Mouse (Mus musculus) MN1 (cell line): ENCODE data around the gene Mrpl2.

ENCODE experiments used
- DNase-seq: peaks from one replicate; pipeline ENCODE4 v3.0.0-alpha.2; 2016; ENCODE audit warnings: low spot score

Mrpl2 gene

DNA sequence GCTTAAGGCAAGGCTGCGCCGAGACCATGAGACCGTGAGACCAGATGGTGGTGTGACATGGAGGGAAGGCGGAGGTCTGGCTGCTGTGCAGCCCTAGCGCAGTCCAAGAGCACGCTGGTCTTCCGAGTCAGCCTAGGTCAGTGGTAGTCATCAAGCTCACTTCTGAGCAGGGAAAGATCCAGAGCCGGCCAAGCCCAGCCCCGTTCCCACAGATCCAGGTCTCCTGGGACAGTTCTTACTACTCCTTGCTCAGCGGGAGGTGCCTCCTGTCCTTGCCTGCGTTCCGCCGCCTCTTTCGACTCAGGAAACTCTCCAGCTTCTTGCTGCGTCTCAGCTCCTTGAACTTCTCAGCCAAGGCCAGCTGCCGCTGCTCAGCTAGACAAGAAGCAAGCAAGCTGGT lies 21.7 kb downstream of the Mrpl2 start:
- DNase-seq: no peak

DNA sequence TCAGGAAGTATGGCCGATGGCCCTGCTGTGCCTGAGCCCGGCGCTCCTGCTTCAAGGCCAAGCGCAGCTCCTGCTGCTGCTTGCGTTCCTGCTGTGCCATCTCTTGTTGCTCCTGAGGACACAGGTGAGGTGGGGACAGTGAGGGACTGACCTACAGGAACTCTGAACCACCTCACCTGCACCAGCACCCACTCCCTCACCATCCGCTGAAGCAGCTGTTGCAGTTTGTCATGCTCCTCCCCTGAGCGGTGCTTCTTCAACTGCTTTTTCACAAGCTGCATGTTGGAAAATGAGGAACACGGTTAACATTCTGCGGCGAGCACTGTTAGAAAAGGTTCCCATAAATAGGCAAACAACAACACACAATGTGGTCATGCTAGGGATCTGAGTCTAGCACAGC lies 23.9 kb downstream of the Mrpl2 start:
- no peak for DNase-seq

DNA sequence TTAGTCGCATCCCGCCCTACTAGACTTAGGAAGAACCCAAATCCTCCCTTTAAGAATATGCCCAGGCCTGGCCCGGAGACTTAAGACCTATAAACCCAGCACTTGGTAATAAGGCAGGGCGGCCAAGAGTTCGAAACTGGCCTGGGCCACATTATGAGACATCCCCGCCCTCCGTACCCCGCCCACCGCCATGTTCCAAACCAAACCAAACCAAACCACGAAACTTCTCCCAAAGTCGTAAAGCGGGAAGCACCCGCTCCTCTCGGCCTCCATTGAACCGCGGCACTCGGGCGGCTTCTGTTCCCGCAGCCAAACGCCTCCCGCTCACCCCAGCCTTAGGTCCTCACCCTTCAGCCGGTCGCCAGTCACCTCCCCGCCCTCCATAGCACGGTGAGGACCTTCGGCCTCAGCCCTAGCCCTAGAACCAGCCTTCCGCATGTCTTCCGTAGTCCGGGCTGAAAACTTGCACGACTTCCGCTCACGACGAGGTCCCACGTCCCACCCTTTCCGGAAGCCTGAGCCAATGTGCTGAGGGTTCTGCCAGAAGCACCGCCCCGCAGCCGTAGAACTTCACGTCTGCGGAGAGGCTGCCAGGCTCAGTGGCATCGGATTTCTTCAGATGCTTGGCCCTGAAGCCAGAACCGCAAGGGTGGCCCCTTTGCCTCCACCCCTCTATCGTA lies 28.0 kb downstream of the Mrpl2 start, which contains the start of gene Rrp36:
Gene Rrp36, minus strand, starts transcription at position 503 of the 680 bp plus-strand sequence.
- DNase-seq: peak; percentile 95

DNA sequence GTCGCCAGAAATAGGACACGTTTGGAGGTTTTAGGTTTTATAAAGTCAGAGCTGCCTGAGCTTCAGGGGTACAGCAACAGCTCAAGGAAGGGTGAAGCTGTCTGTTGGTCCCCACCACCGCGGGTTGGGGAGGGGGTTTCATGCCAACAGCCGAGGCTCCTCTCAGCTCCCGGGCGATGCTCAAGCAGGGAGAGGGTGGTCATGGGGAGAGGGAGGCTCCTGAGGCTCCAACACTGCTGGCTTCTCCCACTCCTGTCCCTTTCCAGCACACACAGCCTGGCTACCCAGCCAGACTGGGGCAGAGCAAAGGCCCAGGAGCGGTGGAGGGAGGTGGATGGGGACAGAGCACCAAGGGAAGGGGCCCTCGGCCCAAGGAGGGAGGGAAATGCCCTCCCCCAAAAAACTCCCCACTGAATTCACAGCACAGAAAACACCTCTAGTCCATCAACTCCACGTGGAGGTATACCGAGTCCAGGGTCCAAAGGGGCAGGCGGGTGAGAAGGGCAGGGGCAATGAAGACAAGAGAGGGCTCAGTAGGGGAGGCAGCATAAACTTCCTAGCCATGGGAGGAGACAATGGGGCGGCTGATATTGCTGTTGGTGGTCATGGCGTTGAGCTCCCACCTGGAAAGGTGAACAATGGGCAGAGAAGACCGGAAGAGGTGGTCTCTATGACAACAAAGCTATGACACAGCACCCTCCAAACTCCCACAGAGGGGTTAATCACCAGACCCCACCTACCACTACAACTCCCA lies 28.7 kb downstream of the Mrpl2 start:
- DNase-seq: no peak

DNA sequence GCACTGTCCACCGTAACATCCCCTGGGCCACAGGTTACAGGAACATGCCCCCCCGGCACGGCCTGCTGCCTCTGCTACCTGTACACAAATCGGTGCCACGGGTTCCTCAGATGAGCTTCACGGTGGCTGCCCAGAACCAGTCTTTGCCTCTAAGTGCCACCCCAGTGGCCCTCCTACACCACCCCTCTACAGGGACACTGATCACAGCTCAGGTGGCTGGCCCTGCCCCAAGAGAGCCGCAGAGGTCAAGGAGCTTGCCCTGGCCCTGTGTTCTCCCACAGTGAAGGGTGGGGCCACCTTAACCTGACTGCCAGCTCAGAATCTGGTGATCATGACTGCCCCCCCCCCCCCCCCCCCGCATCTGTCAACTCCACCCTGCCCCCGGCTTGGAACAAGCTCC lies 32.4 kb downstream of the Mrpl2 start, which contains the start of gene Mea1:
Gene Mea1, plus strand, starts transcription at position 378 of the 400 bp plus-strand sequence.
- no peak for DNase-seq

DNA sequence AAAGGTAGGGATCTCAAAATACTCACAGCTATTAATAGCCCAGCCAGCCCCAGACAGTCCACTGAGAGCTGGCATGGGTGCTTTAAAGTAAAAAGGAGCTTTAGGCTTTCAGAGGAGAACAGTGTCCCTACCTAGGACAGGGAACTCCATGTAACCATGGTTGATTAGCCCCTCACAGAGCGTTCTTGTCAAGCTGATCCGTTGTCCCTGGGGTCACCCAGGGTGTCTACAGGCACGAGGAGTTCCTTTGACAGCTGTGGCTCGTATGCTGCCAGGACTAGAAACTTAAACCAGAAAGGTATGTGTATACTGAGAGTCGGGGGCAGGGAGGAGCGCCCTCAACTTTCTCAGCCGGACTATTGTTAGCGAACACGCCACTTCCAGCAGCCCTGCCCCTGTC lies 32.9 kb downstream of the Mrpl2 start:
- DNase-seq: no peak

DNA sequence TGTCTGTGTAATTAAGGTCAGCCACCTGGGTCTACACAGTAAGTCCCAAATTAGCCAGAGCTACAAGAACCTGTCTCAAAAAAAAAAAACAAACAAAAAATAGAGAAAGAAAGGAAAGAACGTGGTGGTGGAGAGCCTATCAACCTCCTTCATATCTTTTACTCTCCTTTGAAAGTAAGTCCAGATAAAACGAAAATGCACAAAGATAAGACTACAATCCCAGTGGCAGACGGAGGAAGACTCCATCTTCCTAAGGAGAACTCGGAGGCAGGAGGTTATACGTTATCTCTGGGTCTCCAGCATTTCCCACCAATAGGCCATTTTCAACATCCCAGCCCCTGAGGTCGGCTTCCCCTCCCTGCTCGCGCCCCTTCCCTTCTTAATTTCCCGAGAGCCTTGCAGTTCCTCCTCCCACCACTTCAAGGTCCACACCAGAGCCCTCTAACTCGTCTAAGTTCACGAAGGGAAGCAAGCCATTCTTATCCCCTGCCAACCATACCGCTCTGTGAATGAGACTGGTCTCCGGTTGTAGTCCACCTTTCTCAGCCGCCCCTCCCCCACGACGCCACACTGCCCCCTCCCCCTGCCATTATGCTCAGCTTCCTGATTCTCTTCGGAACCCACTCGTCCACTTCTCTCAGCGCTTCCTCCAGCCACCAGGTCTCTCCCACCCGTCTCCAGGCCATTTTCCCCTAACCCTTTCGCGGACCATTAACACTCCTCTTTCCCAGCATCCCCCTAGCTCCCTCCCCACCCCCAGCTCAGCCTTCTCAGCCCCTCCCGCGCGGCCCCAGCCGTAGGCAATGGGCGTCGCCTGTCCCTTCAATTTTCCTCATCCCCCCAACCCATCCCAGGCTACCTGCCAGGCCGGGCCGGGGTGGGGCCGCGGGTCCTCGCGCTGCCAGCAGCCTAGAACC lies 34.1 kb downstream of the Mrpl2 start:
- peak; percentile 75 for DNase-seq

DNA sequence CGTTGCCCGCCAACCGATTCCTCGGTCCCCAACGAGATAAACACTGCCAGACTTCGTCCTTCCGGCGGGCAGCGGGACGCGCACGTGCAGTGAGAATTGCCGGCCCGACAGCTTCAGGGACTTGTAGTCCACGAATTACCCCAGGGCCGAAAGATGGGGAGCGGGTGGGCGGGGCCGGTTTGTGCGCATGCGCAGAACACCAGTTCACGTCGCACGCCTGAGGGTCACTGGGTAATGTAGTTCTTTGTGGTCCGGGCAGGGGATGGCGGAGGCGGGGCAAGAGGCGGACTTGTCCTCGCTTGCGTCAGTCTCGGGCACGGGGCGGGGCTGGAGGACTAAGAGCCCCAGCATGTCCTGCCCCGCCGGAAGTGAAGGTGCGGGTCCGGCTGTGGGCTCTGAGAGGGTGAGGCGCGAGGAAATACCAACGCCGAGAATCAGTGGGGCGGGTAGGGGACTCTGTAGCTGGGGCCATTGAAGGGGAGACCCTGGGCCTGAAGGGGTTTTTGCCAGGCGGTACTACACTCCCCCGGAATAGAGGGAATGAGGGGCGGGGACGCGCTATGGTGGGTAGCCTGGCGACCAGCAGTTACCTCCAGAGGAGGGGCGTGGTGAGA lies 34.8 kb downstream of the Mrpl2 start, which contains the start of gene Klhdc3:
Gene Klhdc3, minus strand, starts transcription at position 155 of the 614 bp plus-strand sequence.
- peak; percentile 99 for DNase-seq

DNA sequence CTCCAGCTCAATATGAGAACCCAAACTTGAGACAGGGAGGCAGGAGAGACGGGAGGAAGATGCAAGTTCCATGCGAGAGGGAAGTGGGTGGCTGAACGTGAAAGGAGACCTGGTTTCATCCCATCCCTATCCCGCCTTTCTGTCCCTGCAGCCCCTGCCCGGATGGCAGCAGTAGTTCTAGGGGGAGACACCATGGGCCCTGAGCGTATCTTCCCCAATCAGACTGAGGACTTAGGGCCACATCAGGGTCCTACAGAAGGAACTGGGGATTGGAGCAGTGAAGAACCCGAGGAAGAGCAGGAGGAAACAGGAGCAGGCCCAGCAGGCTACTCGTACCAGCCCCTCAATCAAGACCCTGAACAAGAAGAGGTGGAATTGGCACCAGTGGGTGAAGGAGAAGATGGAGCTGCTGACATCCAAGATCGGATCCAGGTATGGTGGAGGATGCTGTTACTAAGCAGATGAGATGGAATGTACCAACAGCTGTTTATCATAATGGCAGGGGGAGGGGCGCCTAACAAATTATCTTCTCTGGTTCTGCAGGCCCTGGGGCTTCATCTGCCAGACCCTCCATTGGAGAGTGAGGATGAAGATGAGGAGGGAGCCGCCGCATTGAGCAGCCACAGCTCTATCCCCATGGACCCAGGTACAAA lies 35.6 kb downstream of the Mrpl2 start:
- no peak for DNase-seq

DNA sequence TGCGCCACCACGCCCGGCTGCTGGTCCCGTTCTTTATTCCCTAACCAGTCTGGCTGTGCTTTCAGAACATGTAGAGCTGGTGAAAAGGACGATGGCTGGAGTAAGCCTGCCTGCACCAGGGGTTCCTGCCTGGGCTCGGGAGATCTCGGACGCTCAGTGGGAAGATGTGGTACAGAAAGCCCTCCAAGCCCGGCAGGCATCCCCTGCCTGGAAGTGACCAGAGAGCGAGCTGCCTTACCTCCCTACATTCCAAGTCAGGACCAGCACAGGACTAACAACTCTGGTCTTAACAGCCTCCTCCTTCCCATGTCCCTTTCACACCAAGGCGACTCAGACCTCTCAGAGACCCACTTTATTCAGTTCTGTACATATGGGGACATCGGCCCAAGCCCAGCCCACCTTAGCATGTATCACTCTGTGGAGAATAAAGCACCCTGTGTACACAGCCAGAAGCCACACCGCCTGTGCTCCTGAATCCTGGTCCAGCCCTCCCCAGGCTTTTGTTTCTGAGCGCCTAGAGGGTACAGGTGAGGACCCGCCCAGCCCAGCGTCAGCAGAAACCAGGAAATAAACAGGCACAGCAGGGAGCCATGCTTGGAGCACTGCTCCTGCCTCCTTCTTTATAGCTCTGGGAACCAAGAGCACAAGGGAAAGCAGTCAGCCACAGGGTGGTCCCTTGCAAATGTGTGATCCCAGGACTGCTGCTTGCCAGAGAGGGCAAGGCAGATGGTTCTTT lies 36.8 kb downstream of the Mrpl2 start:
- no peak for DNase-seq

DNA sequence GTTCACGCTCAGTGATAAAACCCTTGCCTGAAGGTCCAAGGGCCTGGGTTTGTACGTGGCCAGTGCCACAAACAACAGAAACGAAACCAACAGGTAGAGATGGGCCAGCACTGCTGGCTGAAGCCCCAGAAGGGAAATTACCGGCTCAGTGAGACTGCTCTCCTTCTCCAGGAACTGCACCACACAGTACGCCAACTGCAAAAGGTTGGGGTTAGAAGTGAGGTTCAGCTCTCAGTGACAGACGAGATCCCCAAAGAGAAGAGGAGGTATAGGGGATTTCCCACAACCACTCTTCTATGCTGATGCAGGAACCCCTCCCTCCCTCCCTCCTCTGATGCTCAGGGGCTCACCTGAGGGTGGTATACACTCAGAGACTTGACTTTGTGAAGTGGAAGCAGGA lies 39.9 kb downstream of the Mrpl2 start:
- DNase-seq: no peak

DNA sequence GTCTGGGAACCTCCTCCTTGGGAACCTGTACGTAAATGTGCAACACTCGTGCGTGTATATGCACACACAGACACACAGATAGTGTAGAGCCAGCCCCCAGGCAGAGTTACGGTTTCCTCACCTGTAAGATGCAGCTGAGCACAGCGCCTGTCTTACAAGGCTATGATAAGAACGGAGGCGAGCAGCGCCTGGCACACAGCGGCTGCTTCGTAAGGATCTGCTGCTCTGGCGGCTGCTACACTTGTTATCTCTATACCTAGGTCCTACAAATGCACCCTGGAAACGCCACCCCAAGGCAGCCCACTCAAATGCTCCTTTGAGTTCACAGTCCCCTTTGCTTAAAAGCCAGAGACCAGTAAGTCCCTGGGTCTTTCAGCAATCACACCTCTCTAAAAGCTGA lies 44.6 kb downstream of the Mrpl2 start:
- DNase-seq: no peak

DNA sequence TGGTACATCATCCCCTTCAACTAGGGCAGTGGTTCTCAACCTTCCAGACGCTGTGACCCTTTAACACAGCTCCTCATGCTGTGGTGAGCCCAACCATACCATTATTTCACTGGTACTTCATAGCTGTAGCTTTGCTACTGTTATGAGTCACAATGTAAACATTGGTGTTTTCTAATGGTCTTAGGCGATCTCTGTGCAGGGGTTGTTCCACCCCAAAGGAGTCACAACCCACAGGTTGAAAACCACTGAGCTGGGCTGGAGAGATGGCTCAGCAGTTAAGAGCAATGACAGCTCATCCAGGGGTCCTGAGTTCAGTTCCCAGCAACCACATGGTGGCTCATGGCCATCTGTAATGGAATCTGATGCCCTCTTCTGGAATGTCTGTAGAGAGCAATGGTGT lies 45.4 kb downstream of the Mrpl2 start:
- DNase-seq: no peak

DNA sequence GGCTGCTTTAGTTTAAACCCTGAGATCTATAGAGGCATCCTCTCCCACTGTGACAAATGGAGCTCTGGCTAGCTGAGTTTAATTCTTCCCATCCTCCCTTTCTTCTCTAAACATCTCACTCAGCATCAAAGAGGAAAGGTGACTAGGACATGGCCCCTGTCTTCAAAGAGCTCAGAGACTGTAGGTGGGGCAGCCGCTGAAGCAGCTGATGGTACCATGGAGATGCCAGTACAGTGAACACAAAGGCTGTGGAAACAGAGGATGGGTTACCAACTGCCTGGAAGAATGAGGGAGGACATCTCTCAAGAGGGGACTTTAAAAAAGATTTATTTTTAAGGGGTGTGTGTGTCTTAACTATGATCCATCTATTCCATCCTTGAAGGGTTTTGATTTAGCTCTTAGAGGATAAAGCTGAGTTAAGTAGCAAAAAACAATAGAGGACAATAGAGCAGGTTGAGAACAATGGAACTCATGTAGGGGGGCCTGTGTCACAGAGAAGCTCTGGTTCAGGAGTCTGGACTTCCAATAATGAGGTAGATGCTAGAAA lies 48.6 kb downstream of the Mrpl2 start:
- no peak for DNase-seq

DNA sequence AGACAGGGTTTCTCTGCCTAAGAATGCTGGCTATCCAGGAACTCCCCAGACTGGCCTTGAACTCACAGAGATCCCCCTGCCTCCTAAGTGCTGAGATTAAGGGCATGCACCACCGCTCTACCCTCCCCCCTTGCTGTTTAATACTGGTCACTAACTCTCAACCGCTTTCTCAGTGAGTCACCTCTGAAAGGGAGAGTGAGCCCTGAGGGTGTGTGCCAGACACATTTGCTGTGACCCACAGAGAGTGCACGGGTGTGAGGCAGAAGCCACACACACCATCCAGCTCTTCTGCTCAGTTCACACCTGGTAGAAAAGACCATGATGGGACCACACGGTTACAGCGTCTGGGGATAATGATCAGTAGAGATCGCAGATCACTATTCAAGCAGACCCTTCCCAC lies 52.5 kb downstream of the Mrpl2 start:
- no peak for DNase-seq

DNA sequence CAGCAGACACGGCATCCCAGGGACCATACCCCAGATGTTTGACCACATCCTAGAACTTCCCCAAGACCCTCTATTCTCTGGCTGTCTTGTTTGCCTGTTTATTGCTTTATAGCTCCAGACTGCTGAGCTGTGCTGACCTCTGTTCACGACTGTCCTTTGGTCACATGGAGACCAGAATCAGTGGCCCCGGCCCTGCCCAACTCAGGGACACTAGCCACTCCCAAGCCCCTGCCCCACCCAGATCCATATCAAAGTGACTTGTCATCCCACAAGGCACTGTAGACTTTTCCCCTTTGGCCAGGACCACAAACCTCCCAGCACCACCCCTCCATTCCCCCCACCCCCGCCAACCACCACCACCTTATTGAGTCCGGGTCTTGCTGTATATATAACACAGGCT lies 53.2 kb downstream of the Mrpl2 start:
- DNase-seq: no peak
